Mouse (Mus musculus): ENCODE results near the gene Sell.
"Not testable (repeated sequence)": the region's sequence is repeated elsewhere in the genome, so short reads cannot be mapped to it uniquely, and the experiment has no call there.

The Sell gene

GRCm38 (mm10) chr1:164061925-164062324 lies at the start of gene Sell:
TSS of gene Sell (plus strand) at chr1:164061982.
- in situ Hi-C loops (cut with MboI; ENCODE audit: low pct_unique_long_range_greater_than_20kb in 1 of 2, low sequenced_read_pairs in 2 of 2, unreplicated experiment in 1 of 2): no loop called here

- in situ Hi-C loops (cut with MboI; ENCODE audit: low pct_unique_long_range_greater_than_20kb in 1 of 2, low sequenced_read_pairs in 2 of 2, unreplicated experiment in 1 of 2): no loop called here
Measured at GRCm38 (mm10) chr1:164014616-164015015, 47.2 kb upstream of the Sell start.

GRCm38 (mm10) chr1:164018221-164018896 lies 43.4 kb upstream of the Sell start:
- in situ Hi-C loops (cut with MboI; ENCODE audit: low pct_unique_long_range_greater_than_20kb in 1 of 2, low sequenced_read_pairs in 2 of 2, unreplicated experiment in 1 of 2): no loop called here

- in situ Hi-C loops (cut with MboI; ENCODE audit: low pct_unique_long_range_greater_than_20kb in 1 of 2, low sequenced_read_pairs in 2 of 2, unreplicated experiment in 1 of 2): no loop called here
Measured at GRCm38 (mm10) chr1:164019789-164020188, 42.0 kb upstream of the Sell start.

- in situ Hi-C loops (cut with MboI; ENCODE audit: low pct_unique_long_range_greater_than_20kb in 1 of 2, low sequenced_read_pairs in 2 of 2, unreplicated experiment in 1 of 2): not testable (repeated sequence)
Measured at GRCm38 (mm10) chr1:164020746-164021145, 41.0 kb upstream of the Sell start.

GRCm38 (mm10) chr1:164022106-164022505 lies 39.7 kb upstream of the Sell start:
- in situ Hi-C loops (cut with MboI; ENCODE audit: low pct_unique_long_range_greater_than_20kb in 1 of 2, low sequenced_read_pairs in 2 of 2, unreplicated experiment in 1 of 2): not testable (repeated sequence)

- in situ Hi-C loops (cut with MboI; ENCODE audit: low pct_unique_long_range_greater_than_20kb in 1 of 2, low sequenced_read_pairs in 2 of 2, unreplicated experiment in 1 of 2): no loop called here
Measured at GRCm38 (mm10) chr1:164025685-164026084, 36.1 kb upstream of the Sell start.

- in situ Hi-C loops (cut with MboI; ENCODE audit: low pct_unique_long_range_greater_than_20kb in 1 of 2, low sequenced_read_pairs in 2 of 2, unreplicated experiment in 1 of 2): no loop called here
Measured at GRCm38 (mm10) chr1:164027416-164027815, 34.4 kb upstream of the Sell start.

- in situ Hi-C loops (cut with MboI; ENCODE audit: low pct_unique_long_range_greater_than_20kb in 1 of 2, low sequenced_read_pairs in 2 of 2, unreplicated experiment in 1 of 2): no loop called here
Measured at GRCm38 (mm10) chr1:164040385-164041135, 21.2 kb upstream of the Sell start.

- in situ Hi-C loops (cut with MboI; ENCODE audit: low pct_unique_long_range_greater_than_20kb in 1 of 2, low sequenced_read_pairs in 2 of 2, unreplicated experiment in 1 of 2): no loop called here
Measured at GRCm38 (mm10) chr1:164043549-164043948, 18.2 kb upstream of the Sell start.

GRCm38 (mm10) chr1:164047934-164048333 lies 13.8 kb upstream of the Sell start, which contains the start of gene Sele:
TSS of gene Sele (plus strand) at chr1:164048234.
- in situ Hi-C loops (cut with MboI; ENCODE audit: low pct_unique_long_range_greater_than_20kb in 1 of 2, low sequenced_read_pairs in 2 of 2, unreplicated experiment in 1 of 2): no loop called here

- in situ Hi-C loops (cut with MboI; ENCODE audit: low pct_unique_long_range_greater_than_20kb in 1 of 2, low sequenced_read_pairs in 2 of 2, unreplicated experiment in 1 of 2): no loop called here
Measured at GRCm38 (mm10) chr1:164053561-164053960, 8.2 kb upstream of the Sell start.

- in situ Hi-C loops (cut with MboI; ENCODE audit: low pct_unique_long_range_greater_than_20kb in 1 of 2, low sequenced_read_pairs in 2 of 2, unreplicated experiment in 1 of 2): no loop called here
Measured at GRCm38 (mm10) chr1:164054800-164055199, 7.0 kb upstream of the Sell start.

GRCm38 (mm10) chr1:164060071-164060470 lies 1.7 kb upstream of the Sell start:
- in situ Hi-C loops (cut with MboI; ENCODE audit: low pct_unique_long_range_greater_than_20kb in 1 of 2, low sequenced_read_pairs in 2 of 2, unreplicated experiment in 1 of 2): no loop called here

GRCm38 (mm10) chr1:164061278-164061677 lies 504 bp upstream of the Sell start:
- in situ Hi-C loops (cut with MboI; ENCODE audit: low pct_unique_long_range_greater_than_20kb in 1 of 2, low sequenced_read_pairs in 2 of 2, unreplicated experiment in 1 of 2): no loop called here

- in situ Hi-C loops (cut with MboI; ENCODE audit: low pct_unique_long_range_greater_than_20kb in 1 of 2, low sequenced_read_pairs in 2 of 2, unreplicated experiment in 1 of 2): no loop called here
Measured at GRCm38 (mm10) chr1:164062856-164063255, 1.1 kb downstream of the Sell start.

GRCm38 (mm10) chr1:164063745-164064144 lies 2.0 kb downstream of the Sell start:
- in situ Hi-C loops (cut with MboI; ENCODE audit: low pct_unique_long_range_greater_than_20kb in 1 of 2, low sequenced_read_pairs in 2 of 2, unreplicated experiment in 1 of 2): no loop called here

GRCm38 (mm10) chr1:164069261-164069660 lies 7.5 kb downstream of the Sell start:
- in situ Hi-C loops (cut with MboI; ENCODE audit: low pct_unique_long_range_greater_than_20kb in 1 of 2, low sequenced_read_pairs in 2 of 2, unreplicated experiment in 1 of 2): no loop called here

GRCm38 (mm10) chr1:164070461-164070860 lies 8.7 kb downstream of the Sell start:
- in situ Hi-C loops (cut with MboI; ENCODE audit: low pct_unique_long_range_greater_than_20kb in 1 of 2, low sequenced_read_pairs in 2 of 2, unreplicated experiment in 1 of 2): no loop called here

GRCm38 (mm10) chr1:164071111-164071510 lies 9.3 kb downstream of the Sell start:
- in situ Hi-C loops (cut with MboI; ENCODE audit: low pct_unique_long_range_greater_than_20kb in 1 of 2, low sequenced_read_pairs in 2 of 2, unreplicated experiment in 1 of 2): no loop called here
